Mouse (Mus musculus): ENCODE results near the gene Lipc. TPM values are rescaled to one million over a fixed set of nuclear protein-coding genes. Genes with fewer than 3 reads are reported as not detected.

Lipc gene
- polyA plus RNA-seq, 1 experiment from 2014 or later, result not detected

- no peaks in the 10 kb centered on the region for H3K27me3 ChIP-seq
- no peak overlapping the region for H3K4me3 ChIP-seq
- H3K9ac ChIP-seq, result no peak overlapping the region
- H3K4me1 ChIP-seq (replicated peaks), result peaks cover 8% of the 10 kb centered on the region; the same call in 1 of the 2 replicates
- WGBS, result 56% methylated on average over 10 of the region's 10 CpGs
- H3K27ac ChIP-seq (replicated peaks), result 0 out of 2 replicates have a peak overlapping the region, but pooled peaks have one; percentile 16
- H3K9me3 ChIP-seq, result no peaks in the 10 kb centered on the region
- H3K36me3 ChIP-seq, result no peaks in the 10 kb centered on the region
- no peak overlapping the region for H3K4me2 ChIP-seq
- ATAC-seq (ENCODE audit: low FRiP score, low read depth), result 0 out of 2 replicates have a peak, but pooled peaks have one; percentile 27
These were observed 103.8 kb downstream of the Lipc start for GRCm38 (mm10) chr9:70848135-70848770.

- Histone ChIP-seq H3K36me3 (no peaks in the 10 kb centered on the region), H3K9me3 (no peaks in the 10 kb centered on the region), H3K9ac (no peak overlapping the region), H3K27ac (replicated peaks) (0 out of 2 replicates have a peak overlapping the region, but pooled peaks have one; percentile 63), H3K4me3 (no peak overlapping the region), H3K4me1 (replicated peaks) (peaks cover 8% of the 10 kb centered on the region; the same call in 1 of the 2 replicates), H3K4me2 (no peak overlapping the region), H3K27me3 (no peaks in the 10 kb centered on the region)
- no peak for ATAC-seq (ENCODE audit: low FRiP score, low read depth)
- 54% methylated on average over 8 of the region's 8 CpGs for WGBS
These were observed 104.4 kb downstream of the Lipc start for GRCm38 (mm10) chr9:70847627-70848051.

GRCm38 (mm10) chr9:70843270-70843669 lies 108.8 kb downstream of the Lipc start:
- no peak for ATAC-seq (ENCODE audit: low FRiP score, low read depth)
- no peak overlapping the region for H3K4me2 ChIP-seq
- no peak overlapping the region for H3K9ac ChIP-seq
- H3K4me1 ChIP-seq (replicated peaks), result 0 out of 2 replicates have a peak, but pooled peaks cover 3% of the 10 kb centered on the region
- no peaks in the 10 kb centered on the region for H3K27me3 ChIP-seq
- no peaks in the 10 kb centered on the region for H3K36me3 ChIP-seq
- 90% methylated on average over 4 of the region's 4 CpGs for WGBS
- H3K27ac ChIP-seq (replicated peaks), result no peak overlapping the region
- H3K9me3 ChIP-seq, result no peaks in the 10 kb centered on the region
- H3K4me3 ChIP-seq, result no peak overlapping the region

GRCm38 (mm10) chr9:70842300-70842941 lies 109.6 kb downstream of the Lipc start:
- no peak overlapping the region for H3K4me2 ChIP-seq
- no peaks in the 10 kb centered on the region for H3K9me3 ChIP-seq
- H3K9ac ChIP-seq, result no peak overlapping the region
- no peak overlapping the region for H3K27ac ChIP-seq (replicated peaks)
- no peak overlapping the region for H3K4me3 ChIP-seq
- WGBS, result 84% methylated on average over 5 of the region's 6 CpGs
- 0 out of 2 replicates have a peak, but pooled peaks cover 3% of the 10 kb centered on the region for H3K4me1 ChIP-seq (replicated peaks)
- ATAC-seq (ENCODE audit: low FRiP score, low read depth), result no peak
- no peaks in the 10 kb centered on the region for H3K36me3 ChIP-seq
- no peaks in the 10 kb centered on the region for H3K27me3 ChIP-seq

- 84% methylated on average over 8 of the region's 8 CpGs for WGBS
- no peak overlapping the region for H3K4me3 ChIP-seq
- no peak overlapping the region for H3K4me2 ChIP-seq
- H3K4me1 ChIP-seq (replicated peaks), result 0 out of 2 replicates have a peak, but pooled peaks cover 3% of the 10 kb centered on the region
- H3K27me3 ChIP-seq, result no peaks in the 10 kb centered on the region
- no peak for ATAC-seq (ENCODE audit: low FRiP score, low read depth)
- no peaks in the 10 kb centered on the region for H3K36me3 ChIP-seq
- no peaks in the 10 kb centered on the region for H3K9me3 ChIP-seq
- peak overlapping the region; percentile 64; the same call in 1 of the 2 replicates for H3K27ac ChIP-seq (replicated peaks)
- no peak overlapping the region for H3K9ac ChIP-seq
These were observed 110.4 kb downstream of the Lipc start for GRCm38 (mm10) chr9:70841426-70842215.

- Histone ChIP-seq H3K36me3 (no peaks in the 10 kb centered on the region), H3K4me2 (no peak overlapping the region), H3K9me3 (no peaks in the 10 kb centered on the region), H3K27ac (replicated peaks) (peak overlapping the region; percentile 64), H3K4me3 (no peak overlapping the region), H3K27me3 (no peaks in the 10 kb centered on the region), H3K9ac (no peak overlapping the region), H3K4me1 (replicated peaks) (0 out of 2 replicates have a peak, but pooled peaks cover 3% of the 10 kb centered on the region)
- no peak for ATAC-seq (ENCODE audit: low FRiP score, low read depth)
- 45% methylated on average over 6 of the region's 6 CpGs for WGBS
These were observed 111.1 kb downstream of the Lipc start for GRCm38 (mm10) chr9:70840861-70841341.

GRCm38 (mm10) chr9:70838132-70838911 lies 113.7 kb downstream of the Lipc start:
- 92% methylated on average over 9 of the region's 10 CpGs for WGBS
- no peak for ATAC-seq (ENCODE audit: low FRiP score, low read depth)
- no peak overlapping the region for H3K4me2 ChIP-seq
- H3K4me3 ChIP-seq, result no peak overlapping the region
- no peak overlapping the region for H3K9ac ChIP-seq
- H3K9me3 ChIP-seq, result no peaks in the 10 kb centered on the region
- no peaks in the 10 kb centered on the region for H3K27me3 ChIP-seq
- H3K4me1 ChIP-seq (replicated peaks), result 0 out of 2 replicates have a peak, but pooled peaks cover 3% of the 10 kb centered on the region
- no peaks in the 10 kb centered on the region for H3K36me3 ChIP-seq
- no peak overlapping the region for H3K27ac ChIP-seq (replicated peaks)

GRCm38 (mm10) chr9:70834730-70835154 lies 117.3 kb downstream of the Lipc start:
- Histone ChIP-seq H3K27me3 (no peaks in the 10 kb centered on the region), H3K9me3 (no peaks in the 10 kb centered on the region), H3K9ac (no peak overlapping the region), H3K4me1 (replicated peaks) (no peaks in the 10 kb centered on the region), H3K4me3 (no peak overlapping the region), H3K27ac (replicated peaks) (no peak overlapping the region; the same call in 1 of the 2 replicates), H3K4me2 (no peak overlapping the region), H3K36me3 (no peaks in the 10 kb centered on the region)
- 47% methylated on average over 4 of the region's 4 CpGs for WGBS
- ATAC-seq (ENCODE audit: low FRiP score, low read depth), result peak; percentile 38; the same call in 1 of the 2 replicates

GRCm38 (mm10) chr9:70834217-70834616 lies 117.8 kb downstream of the Lipc start:
- Histone ChIP-seq H3K27ac (replicated peaks) (no peak overlapping the region; the same call in 1 of the 2 replicates), H3K9me3 (no peaks in the 10 kb centered on the region), H3K4me3 (no peak overlapping the region), H3K9ac (no peak overlapping the region), H3K4me1 (replicated peaks) (no peaks in the 10 kb centered on the region), H3K27me3 (no peaks in the 10 kb centered on the region), H3K36me3 (no peaks in the 10 kb centered on the region), H3K4me2 (no peak overlapping the region)
- ATAC-seq (ENCODE audit: low FRiP score, low read depth), result no peak
- 93% methylated on average over 3 of the region's 3 CpGs for WGBS

GRCm38 (mm10) chr9:70833111-70833908 lies 118.7 kb downstream of the Lipc start:
- Histone ChIP-seq H3K4me3 (no peak overlapping the region), H3K4me2 (no peak overlapping the region), H3K36me3 (no peaks in the 10 kb centered on the region), H3K27ac (replicated peaks) (no peak overlapping the region), H3K4me1 (replicated peaks) (no peaks in the 10 kb centered on the region), H3K27me3 (no peaks in the 10 kb centered on the region), H3K9ac (no peak overlapping the region), H3K9me3 (no peaks in the 10 kb centered on the region)
- ATAC-seq (ENCODE audit: low FRiP score, low read depth), result no peak
- 95% methylated on average over 6 of the region's 6 CpGs for WGBS
